Mouse (Mus musculus): ENCODE measurements around the gene Itga7. TPM values are rescaled to one million over a fixed set of nuclear protein-coding genes. Genes with fewer than 3 reads are reported as not detected.

Gene Itga7
- total RNA-seq (2023): not detected

DNA sequence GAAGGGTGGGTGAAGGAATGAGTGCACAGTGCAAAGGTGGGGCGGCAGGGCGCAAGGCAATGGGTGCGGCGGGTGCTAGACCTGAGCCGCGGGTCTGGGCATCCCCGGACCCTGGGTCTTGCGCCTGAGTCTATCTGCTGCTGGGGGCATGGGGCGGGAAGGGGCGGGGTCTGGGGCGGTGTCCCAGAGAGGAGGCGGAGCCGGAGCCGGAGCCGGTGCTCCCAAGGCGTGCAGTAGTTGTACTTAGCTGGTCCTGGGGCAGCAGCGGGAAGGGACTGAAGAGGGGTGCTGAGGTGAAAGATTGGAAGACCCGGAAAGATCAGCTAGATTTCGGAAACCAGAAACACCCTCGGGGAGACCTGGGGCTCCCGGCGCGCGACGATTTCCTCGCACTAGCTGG is at the start of gene Itga7:
Gene Itga7 (plus strand): TSS at position 245 of the 400 bp plus-strand sequence.

GRCm38 (mm10) chr10:128891296-128892094 is 42.1 kb upstream of the Itga7 start, which contains the start of gene Gdf11:
Gene Gdf11, minus strand, starts transcription at chr10:128891718.

GRCm38 (mm10) chr10:128900698-128901097 is 32.9 kb upstream of the Itga7 start, which contains the start of gene Cd63:
Gene Cd63, plus strand, starts transcription at chr10:128900989.

GRCm38 (mm10) chr10:128922822-128923012 is 10.9 kb upstream of the Itga7 start, which contains the start of gene Rdh5:
Gene Rdh5, minus strand, starts transcription at chr10:128922888.

GRCm38 (mm10) chr10:128923935-128924334 is 9.7 kb upstream of the Itga7 start, which contains the start of gene Bloc1s1:
Gene Bloc1s1, minus strand, starts transcription at chr10:128924035.

DNA sequence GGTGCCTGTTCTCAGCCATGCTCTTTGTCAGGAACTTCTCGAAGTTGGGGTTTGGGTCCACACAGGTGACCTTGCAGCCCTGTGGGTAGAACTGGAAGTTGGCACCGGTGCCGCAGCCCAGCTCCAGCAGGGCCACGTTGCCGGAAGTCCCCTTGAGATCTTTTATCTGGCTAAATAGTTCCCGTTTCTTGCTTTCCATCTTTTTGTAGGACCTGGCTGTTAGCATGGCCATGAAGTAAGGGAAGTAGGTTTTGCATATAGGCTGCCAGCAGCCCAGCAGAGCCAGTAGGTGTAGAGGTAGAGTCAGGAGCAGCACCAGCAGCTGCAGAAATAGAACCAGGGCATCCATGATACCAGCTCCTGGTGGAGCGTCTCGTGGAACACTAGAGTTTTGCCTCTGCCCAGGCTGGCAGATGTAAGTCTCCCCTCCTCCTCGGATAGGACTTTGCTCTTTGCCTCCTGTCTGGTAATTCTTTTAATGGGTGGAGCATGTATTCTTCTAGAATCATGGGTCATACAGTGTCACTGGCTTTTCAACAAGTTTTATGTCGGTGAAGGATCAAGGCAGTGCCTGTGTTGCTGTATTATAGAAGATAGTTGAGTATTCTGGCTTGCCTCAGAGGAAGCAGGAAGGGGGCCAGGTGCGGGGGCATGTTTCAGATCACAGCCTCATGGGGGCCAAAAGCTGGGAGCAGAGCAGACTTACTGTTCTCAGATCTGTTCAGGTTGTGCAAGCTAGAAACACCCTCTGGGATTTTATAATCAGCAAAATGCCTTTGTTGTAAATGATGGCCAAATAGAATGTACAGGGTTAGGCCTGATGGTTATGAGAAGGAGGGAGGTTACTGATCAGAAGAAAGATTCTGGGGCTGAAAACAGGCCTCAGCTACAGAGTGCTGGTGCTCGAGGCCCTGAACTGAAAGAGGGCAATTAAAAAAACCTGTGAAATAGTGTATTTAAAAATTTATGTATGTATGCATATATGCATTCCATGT is 27.3 kb downstream of the Itga7 start, which contains the start of gene Mettl7b:
Gene Mettl7b (minus strand): TSS at position 399 of the 995 bp plus-strand sequence.

GRCm38 (mm10) chr10:128989131-128989530 is 55.5 kb downstream of the Itga7 start, which contains the start of gene Olfr9:
Gene Olfr9, plus strand, starts transcription at chr10:128989431.

Other genes starting within 250 kb of the Itga7 start
- 10 to 100 TPM; 87.5 to 89.5 TPM for gene Rab5b, start 237.6 kb upstream of the Itga7 start, total RNA-seq (2023)
- gene Pmel, start 229.6 kb upstream of the Itga7 start, total RNA-seq (2023): under 1 TPM; 0.37 to 0.49 TPM
- gene Cdk2, start 228.8 kb upstream of the Itga7 start, total RNA-seq (2023): 10 to 100 TPM; 34.9 to 37.9 TPM
- gene Dgka, start 189.0 kb upstream of the Itga7 start, total RNA-seq (2023): 10 to 100 TPM; 49.5 to 55.2 TPM
- 10 to 100 TPM; 20.3 to 22.7 TPM for gene Pym1, start 185.9 kb upstream of the Itga7 start, total RNA-seq (2023)
- gene Mmp19, start 142.9 kb upstream of the Itga7 start, total RNA-seq (2023): 10 to 100 TPM in 1 of 2 experiments, 1 to 10 TPM in 1; 9.8 to 18.0 TPM
- 10 to 100 TPM; 63.2 to 69.8 TPM for gene Dnajc14, start 129.8 kb upstream of the Itga7 start, total RNA-seq (2023)
- 10 to 100 TPM; 10.8 to 11.1 TPM for gene Tmem198b, start 129.4 kb upstream of the Itga7 start, total RNA-seq (2023)
- gene Sarnp, start 116.5 kb upstream of the Itga7 start, total RNA-seq (2023): 10 to 100 TPM; 40.5 to 49.9 TPM
- gene Ormdl2, start 112.2 kb upstream of the Itga7 start, total RNA-seq (2023): 10 to 100 TPM; 30.9 to 41.1 TPM
- under 1 TPM; 0.43 to 0.50 TPM for gene Gdf11, start 42.1 kb upstream of the Itga7 start, total RNA-seq (2023)
- gene Cd63, start 32.8 kb upstream of the Itga7 start, total RNA-seq (2023): 1 to 10 TPM; 3.9 to 5.2 TPM
- 1 to 10 TPM; 4.9 to 5.2 TPM for gene Rdh5, start 10.9 kb upstream of the Itga7 start, total RNA-seq (2023)
- gene Bloc1s1, start 9.8 kb upstream of the Itga7 start, total RNA-seq (2023): 100 to 1,000 TPM in 1 of 2 experiments, 10 to 100 TPM in 1; 85.1 to 109 TPM
- not detected for gene Mettl7b, start 27.2 kb downstream of the Itga7 start, total RNA-seq (2023)
- not detected for gene Olfr9, start 55.6 kb downstream of the Itga7 start, total RNA-seq (2023)
- gene Olfr763, start 77.0 kb downstream of the Itga7 start, total RNA-seq (2023): not detected
- gene Olfr764-ps1, start 106.1 kb downstream of the Itga7 start, total RNA-seq (2023): not detected
- gene Olfr765, start 116.2 kb downstream of the Itga7 start, total RNA-seq (2023): not detected
- not detected for gene Olfr766-ps1, start 135.2 kb downstream of the Itga7 start, total RNA-seq (2023)
- not detected for gene Olfr767, start 149.1 kb downstream of the Itga7 start, total RNA-seq (2023)
- gene Olfr768, start 165.6 kb downstream of the Itga7 start, total RNA-seq (2023): not detected
- gene Olfr769, start 184.0 kb downstream of the Itga7 start, total RNA-seq (2023): not detected
- not detected for gene Olfr770, start 205.2 kb downstream of the Itga7 start, total RNA-seq (2023)
- not detected for gene Olfr771, start 230.9 kb downstream of the Itga7 start, total RNA-seq (2023)
- gene Olfr772, start 244.1 kb downstream of the Itga7 start, total RNA-seq (2023): not detected

Measured in monocyte, adult 59 days (primary cell).